Mouse (Mus musculus): ENCODE measurements around the gene Nr2f6. TPM values are rescaled to one million over a fixed set of nuclear protein-coding genes. Genes with fewer than 3 reads are reported as not detected.

The Nr2f6 gene
- total RNA-seq, 2 experiments from 2014 or later: 19.6 to 21.9 TPM

DNA sequence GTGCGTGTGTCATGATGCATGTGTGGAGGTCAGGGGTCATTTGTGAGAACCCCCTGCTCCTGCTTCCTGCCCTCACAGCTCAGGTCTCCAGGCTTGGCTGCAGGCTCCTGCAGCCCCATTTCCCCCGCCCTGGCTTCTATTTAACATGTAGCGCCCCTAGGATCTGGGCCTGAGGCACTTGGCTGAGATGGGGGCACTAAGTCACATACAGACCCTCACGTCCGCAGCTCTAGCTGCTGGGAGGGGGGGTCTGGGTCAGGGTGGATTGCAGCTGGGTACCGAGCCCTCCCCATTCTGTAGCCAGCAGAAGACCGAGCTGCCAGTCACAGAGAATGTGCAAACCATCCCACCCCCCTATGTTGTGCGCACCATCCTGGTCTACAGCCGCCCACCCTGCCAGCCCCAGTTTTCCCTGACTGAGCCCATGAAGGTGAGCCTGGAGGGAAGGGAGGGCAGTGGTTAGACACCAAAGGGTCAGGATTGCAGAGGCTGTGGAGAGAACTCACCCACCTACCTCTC is 20.7 kb upstream of the Nr2f6 start:
- DNase-seq: no peak
- Histone ChIP-seq H3K27ac (no peak overlapping the region), H3K4me3 (no peak overlapping the region)
- no peak for TF ChIP-seq CTCF (IDR thresholded peaks at IDR 0.05)
- intact Hi-C loops (cut with DNase I): no loop called here

DNA sequence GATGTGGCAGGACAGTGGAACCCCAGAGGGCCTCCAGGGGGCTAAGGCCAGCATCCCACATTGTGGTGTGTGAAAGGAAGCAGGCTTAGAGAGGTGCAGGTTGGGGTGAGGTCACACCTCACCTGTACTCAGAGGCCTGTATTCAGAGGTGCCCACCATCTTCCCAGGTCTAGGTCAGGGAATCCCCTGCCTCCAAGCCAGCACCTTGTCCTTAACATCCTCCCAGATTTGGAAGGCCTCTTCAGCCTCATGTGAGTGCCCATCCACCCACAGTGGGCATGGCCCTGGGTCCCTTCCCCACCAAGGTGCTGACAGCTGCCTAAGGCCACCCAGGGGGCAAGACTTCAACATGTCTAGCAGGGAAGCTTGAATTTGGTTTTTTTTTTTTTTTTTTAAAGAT is 19.7 kb upstream of the Nr2f6 start:
- DNase-seq: no peak
- no peak for TF ChIP-seq CTCF (IDR thresholded peaks at IDR 0.05)
- no peak overlapping the region for H3K27ac ChIP-seq
- intact Hi-C loops (cut with DNase I): no loop called here
- H3K4me3 ChIP-seq: no peak overlapping the region

DNA sequence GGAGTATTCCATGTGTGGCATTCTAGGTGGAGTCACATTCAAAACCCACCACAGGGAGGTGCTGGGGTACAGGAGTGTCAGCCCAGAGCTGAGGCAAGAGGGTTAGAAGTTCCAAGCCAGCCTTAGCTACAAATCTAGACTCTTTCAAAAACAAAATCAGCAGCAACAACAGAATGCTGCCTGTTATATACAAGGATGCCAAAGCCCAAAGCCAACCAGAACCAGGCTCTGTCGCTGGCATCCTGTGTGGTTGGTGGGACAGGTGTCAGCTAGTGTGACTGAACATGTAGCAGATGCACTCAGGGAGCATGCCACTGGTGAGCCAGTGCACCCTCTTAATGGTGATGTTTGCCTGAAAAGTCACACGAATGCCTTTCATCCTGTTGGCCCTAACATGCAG is 19.1 kb upstream of the Nr2f6 start:
- Histone ChIP-seq H3K27ac (no peak overlapping the region), H3K4me3 (no peak overlapping the region)
- intact Hi-C loops (cut with DNase I): no loop called here
- no peak for DNase-seq
- TF ChIP-seq CTCF (IDR thresholded peaks at IDR 0.05): no peak

DNA sequence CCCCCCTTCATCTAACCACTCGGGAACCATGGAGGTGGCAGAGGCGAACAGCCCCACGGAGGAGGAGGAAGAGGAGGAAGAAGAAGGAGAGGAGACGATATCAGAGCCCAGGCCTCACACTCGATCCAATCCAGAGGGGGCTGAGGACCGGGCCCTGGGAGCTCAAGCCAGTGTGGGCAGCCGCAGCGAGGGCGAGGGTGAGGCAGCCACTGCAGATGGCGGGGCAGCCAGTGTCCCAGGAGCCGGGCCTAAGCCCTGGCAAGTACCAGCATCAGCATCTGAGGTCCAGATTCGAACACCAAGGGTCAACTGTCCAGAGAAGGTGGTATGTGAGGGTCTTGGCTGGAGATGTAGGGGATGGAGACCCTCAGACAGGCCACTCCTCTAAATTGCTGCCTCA is 15.9 kb upstream of the Nr2f6 start:
- H3K4me3 ChIP-seq: peak overlapping the region; percentile 83
- DNase-seq: no peak

DNA sequence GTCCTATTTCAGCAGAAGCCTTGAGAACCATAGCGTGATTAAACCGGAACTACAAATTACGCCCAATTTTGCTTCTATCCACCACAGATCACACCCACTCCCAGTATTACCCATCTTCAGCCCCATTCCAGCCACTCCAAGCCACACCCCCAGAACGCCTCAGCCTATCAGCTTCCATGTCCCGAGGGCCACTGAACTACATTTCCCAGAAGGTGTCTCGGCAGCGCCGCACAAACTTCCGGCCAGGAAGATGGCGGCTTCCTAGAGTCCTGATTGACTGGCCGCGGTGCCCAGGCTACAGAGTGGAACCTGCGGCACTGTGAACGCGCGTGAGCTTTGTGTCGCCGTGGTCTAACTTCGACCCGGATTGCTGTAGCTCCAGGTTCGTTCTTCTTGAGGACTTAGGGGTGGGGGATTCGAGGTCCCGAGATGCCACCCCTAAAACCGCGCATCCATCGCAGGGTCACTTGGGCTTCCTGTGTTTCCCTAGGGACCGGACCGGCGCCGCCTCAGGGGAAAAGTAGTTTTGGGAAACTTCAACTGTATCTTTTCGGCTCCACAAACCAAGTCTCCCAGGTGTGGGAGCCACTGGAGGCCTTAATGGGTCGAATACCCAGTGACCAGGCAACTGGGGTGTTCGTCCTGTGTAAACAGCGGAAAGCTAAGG is 15.0 kb upstream of the Nr2f6 start, which contains the start of gene Babam1:
Gene Babam1 (plus strand): TSS at position 223 of the 667 bp plus-strand sequence.
- no peak for TF ChIP-seq CTCF (IDR thresholded peaks at IDR 0.05)
- Histone ChIP-seq H3K27ac (peak within 1 kb of the TSS; percentile 85), H3K4me3 (peak within 1 kb of the TSS; percentile 83)
- peak; percentile 94 for DNase-seq
- intact Hi-C loops (cut with DNase I): no loop called here

More for the DNA sequence above, 15.9 kb upstream of the Nr2f6 start:
- no peak overlapping the region for H3K27ac ChIP-seq
- no peak for TF ChIP-seq CTCF (IDR thresholded peaks at IDR 0.05)
- intact Hi-C loops (cut with DNase I): no loop called here

DNA sequence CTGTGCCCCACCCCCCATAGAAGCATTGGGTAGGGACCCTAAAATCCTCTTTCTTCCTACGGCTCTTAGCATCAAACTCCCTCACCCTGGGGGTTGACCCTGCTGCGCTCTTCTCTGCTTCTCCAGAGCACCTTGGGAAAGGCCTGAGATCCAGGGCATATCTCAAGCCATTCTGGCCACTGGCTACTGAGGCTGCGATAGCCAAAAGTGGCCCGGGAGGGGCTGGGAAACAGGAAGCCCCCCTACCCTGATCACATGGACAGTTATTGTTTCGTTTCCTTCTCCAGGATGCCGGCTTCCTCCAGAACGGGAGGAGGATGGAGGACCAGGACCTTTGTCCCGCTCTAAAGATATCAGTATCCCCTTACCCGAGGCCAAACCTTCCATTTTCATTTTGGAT is 13.9 kb upstream of the Nr2f6 start, which contains the start of gene Ushbp1:
Gene Ushbp1 (minus strand): TSS at position 174 of the 400 bp plus-strand sequence.
- DNase-seq: peak; percentile 46
- intact Hi-C loops (cut with DNase I): no loop called here
- TF ChIP-seq CTCF (IDR thresholded peaks at IDR 0.05): no peak
- peak within 1 kb of the TSS; percentile 83 for H3K4me3 ChIP-seq
- peak within 1 kb of the TSS; percentile 85 for H3K27ac ChIP-seq

DNA sequence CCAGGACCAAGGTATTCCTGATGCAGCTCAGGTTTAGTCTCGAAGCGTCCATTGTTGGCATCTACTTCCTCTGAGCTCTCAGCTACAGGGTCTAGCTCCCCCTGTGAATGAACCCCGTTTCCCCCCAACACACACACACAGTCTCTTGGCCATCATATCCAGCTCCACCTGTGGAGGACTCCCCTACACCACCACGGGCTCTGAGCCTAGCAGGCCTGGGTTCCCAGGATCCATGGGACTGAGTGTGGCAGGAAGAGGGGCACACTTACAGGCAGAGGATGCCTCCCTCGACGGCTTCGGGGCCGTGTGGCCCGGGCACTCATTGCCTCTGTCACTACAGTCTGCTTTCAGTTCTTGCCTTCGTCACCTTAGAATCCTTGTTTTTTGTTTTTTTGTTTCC is 13.3 kb upstream of the Nr2f6 start:
- Histone ChIP-seq H3K27ac (peak overlapping the region; percentile 85), H3K4me3 (peak overlapping the region; percentile 83)
- TF ChIP-seq CTCF (IDR thresholded peaks at IDR 0.05): no peak
- DNase-seq: no peak
- intact Hi-C loops (cut with DNase I): no loop called here

DNA sequence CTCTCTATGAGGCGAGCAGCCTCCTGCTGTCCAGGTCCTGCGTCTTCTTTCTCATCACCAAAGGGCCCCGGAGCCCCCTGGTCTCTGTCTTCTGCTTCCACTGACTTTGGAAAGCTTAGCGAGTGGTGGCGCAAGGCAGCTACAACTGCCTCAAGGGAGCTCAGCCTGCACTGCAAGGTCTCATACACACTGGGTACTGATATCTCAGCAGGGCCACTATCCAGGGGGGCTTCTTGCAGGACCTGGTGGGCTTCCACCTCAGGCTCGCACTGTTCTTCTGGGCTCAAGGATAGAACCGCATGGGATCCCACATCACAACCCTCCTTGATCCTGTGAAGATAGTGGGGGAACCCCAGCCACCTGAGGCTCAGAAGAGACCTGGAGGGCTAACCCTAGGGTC is 12.7 kb upstream of the Nr2f6 start:
- H3K27ac ChIP-seq: peak overlapping the region; percentile 85
- no peak for TF ChIP-seq CTCF (IDR thresholded peaks at IDR 0.05)
- intact Hi-C loops (cut with DNase I): no loop called here
- H3K4me3 ChIP-seq: peak overlapping the region; percentile 83
- DNase-seq: no peak

DNA sequence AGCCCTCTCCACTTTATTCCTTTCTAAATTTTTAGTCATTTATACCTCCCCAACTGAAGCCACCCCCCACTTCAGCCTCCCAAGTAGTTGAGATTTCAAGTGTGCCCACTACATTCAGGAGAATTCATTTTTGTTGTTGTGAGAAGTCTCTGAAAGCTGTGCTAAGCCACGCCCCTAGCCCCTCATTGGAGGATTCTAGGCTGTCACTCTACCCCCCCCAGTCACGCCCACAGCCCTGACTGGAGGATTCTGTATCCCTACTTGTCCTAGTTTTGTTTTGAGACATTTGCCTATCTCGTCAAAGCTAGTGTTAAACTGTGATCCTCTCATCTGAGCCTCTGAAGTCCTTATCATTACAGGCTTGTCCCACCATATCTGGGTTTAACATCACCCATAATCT is 11.1 kb upstream of the Nr2f6 start:
- DNase-seq: peak; percentile 46

DNA sequence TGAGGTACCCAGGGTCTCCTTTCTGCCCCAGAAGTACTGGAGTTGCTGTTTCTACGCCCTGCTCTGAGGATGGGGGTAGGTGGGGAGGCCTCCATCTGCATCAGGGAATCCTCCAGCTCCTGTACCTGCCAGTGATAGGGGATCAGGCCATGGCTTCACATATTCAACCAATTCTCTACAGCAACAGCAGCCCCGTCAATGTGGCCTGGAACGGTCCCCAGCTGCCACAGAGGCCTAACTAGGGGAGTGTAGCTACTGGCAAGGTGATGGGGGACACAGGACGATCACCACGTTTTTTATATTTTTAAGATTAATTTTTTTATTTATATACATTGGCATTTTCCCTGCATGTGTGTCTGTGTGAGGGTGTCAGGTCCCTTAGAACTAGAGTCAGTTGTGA is 10.6 kb upstream of the Nr2f6 start:
- no peak for TF ChIP-seq CTCF (IDR thresholded peaks at IDR 0.05)
- H3K27ac ChIP-seq: peak overlapping the region; percentile 65; the same call in 1 of the 2 replicates
- no peak for DNase-seq
- H3K4me3 ChIP-seq: peak overlapping the region; percentile 83; the same call in 1 of the 2 replicates
- intact Hi-C loops (cut with DNase I): no loop called here

More for the DNA sequence above, 11.1 kb upstream of the Nr2f6 start:
- intact Hi-C loops (cut with DNase I): no loop called here
- TF ChIP-seq CTCF (IDR thresholded peaks at IDR 0.05): no peak
- Histone ChIP-seq H3K27ac (peak overlapping the region; percentile 65), H3K4me3 (peak overlapping the region; percentile 83)

DNA sequence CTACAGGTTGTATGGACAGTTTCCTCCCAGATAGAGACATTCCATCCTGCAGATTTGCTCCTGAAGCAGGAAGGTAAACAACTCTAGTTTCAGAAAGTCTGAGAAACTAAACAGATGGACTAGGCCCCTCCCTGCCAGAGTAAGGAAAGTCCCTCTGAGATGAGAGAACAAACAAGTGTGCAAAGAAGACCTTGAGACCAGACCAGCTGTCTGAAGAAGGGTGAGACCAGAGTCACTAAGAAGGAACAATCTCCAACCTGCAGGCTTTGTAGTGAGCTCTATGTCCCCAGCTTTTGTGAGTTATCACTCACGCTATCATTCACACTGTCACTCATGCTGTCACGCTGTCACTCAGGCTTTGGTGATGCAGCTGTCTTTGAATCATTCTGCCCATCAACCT is 9.9 kb upstream of the Nr2f6 start:
- Histone ChIP-seq H3K27ac (no peak overlapping the region), H3K4me3 (no peak overlapping the region)
- intact Hi-C loops (cut with DNase I): no loop called here
- TF ChIP-seq CTCF (IDR thresholded peaks at IDR 0.05): no peak
- DNase-seq: no peak

DNA sequence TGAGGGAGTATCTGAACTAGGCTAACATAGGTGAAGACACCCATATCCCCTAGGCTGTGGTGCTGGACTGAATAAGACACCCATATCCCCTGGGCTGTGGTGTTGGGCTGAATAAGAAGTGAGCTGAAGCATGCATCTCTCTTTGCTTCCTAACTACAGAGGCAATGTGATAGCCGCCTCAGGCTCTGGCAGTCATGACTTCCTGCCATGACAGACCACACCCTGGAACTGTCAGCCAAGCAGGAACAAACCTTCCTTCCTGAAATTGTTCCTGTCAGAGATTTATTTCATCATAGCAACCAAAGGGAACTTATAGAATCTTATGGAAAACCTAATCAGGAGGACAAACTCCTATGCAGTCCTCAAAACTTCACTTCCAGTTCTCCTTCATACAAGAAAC is 6.5 kb upstream of the Nr2f6 start:
- H3K4me3 ChIP-seq: no peak overlapping the region
- intact Hi-C loops (cut with DNase I): no loop called here
- H3K27ac ChIP-seq: peak overlapping the region; percentile 70
- DNase-seq: no peak
- TF ChIP-seq CTCF (IDR thresholded peaks at IDR 0.05): no peak

DNA sequence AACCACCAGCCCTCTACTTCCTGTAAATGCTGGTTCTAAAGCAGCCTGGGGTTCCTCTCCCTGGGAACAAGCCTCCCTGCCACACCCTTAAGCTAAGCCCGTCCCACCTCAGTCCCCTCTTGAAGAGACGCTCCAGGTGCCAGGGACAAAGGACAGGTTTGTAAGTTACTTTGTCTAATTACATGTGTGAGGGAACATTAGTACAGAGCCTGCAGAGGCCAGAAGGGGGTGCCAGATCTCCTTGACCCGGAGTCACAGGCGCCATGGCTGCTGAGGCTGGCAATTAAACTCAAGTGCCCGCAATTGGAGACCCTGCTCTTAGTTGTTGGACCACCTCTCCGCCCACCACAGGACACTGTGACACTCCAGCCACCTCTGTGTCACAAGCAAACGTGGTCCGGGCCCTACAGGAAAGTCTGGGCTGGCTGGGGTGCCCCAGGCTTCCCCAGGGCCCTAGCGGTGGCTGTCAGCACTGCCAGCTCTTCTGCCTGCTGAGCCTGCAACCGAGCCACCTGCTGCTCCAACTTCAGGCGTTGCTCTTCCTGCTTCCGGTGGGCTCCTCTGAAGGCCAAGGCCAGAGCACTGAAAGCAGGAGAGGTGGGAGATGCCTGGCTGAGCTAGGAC is 3.6 kb upstream of the Nr2f6 start:
- no peak for DNase-seq
- TF ChIP-seq CTCF (IDR thresholded peaks at IDR 0.05): no peak; the same call in 1 of the 2 replicates
- H3K27ac ChIP-seq: no peak overlapping the region
- intact Hi-C loops (cut with DNase I): no loop called here
- H3K4me3 ChIP-seq: no peak overlapping the region

Measured in gastrocnemius, adult 2 months (tissue).